Mouse (Mus musculus) mature B cell (primary cell): ENCODE measurements around the gene Sgms2.

Experiments used
- in situ Hi-C: fragments of 300-500 bp; cut with MboI; formaldehyde crosslinking; loops from 2 replicates; pipeline ENCODE4 v1.14.3; 2019

Gene Sgms2

GRCm38 (mm10) chr3:131485388-131485787 lies 5.8 kb downstream of the Sgms2 start:
- in situ Hi-C loops: no loop called here

GRCm38 (mm10) chr3:131483650-131484049 lies 7.6 kb downstream of the Sgms2 start:
- in situ Hi-C loops: no loop called here

DNA sequence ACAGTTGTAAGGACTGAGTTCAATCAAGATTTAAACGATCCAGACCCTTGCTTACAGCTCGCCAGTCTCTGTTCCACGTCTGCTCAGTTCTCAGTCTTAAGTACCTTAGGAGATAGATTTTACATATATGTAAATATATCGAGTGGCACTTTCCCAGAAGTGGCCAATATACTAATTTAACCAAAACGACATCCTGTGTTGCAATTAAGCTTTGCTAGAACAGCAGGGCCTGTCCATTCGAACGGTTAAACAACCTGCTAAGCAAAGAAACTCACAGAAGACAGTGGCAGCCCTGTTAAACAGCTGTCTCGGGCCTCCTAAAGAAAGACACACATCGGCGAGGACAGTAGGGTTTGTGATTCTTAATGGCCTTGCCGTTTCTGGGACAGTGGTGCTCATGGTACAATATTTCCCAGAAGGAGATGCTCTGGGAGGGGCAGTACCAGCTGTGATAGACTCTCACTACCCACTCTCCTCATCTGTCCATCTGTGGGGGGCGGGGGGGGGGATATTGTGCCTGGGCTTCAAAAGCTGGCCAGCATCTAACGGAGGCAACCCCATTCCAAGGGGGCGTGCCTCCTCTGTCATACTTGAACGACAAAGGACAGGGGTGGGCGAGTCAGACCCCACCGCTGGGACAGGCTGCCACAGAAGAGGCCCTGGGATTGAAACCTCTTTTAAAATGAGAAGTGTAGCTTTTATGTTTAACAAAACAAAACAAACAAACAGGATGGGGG lies 9.1 kb downstream of the Sgms2 start:
- in situ Hi-C loops: no loop called here

DNA sequence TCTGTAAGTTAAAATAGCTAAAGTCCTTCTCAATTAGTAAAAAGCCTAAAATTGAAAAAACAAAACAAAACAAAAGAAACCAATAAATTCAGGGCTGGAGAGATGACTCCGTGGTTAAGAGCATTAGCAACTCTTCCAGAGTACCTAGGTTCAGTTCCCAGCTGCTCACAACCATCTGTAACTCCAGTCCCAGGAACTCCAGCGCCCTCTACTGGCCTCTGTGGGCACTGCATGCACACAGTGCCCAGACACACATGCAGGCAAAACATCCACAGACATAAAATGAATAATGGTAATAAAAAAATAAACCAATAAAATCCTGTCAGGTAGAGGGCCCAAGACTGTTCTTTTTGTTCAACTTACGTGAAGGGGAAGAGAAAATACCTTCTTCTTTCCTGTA lies 10.6 kb downstream of the Sgms2 start:
- in situ Hi-C loops: no loop called here

- in situ Hi-C loops: no loop called here
Measured at GRCm38 (mm10) chr3:131479415-131479814, 11.8 kb downstream of the Sgms2 start.

DNA sequence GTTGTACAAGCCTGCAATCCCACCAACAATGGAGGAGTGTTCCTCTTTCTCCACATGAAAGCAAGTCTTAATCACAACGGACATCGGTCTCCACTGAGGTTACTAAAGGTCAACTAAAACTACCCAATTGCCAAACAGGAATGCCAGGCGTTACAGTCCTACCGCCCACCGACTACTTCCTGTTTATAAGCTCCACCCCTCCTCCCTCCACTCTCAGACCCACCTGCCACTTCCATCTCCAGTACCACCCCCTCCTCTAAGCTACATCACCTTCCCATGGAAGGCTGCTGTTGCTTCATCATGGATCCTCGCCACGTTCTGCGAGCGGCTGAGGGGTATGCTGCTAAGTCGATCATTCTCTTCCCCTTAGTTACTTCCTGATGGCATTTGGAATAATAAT lies 15.2 kb downstream of the Sgms2 start:
- in situ Hi-C loops: no loop called here

GRCm38 (mm10) chr3:131474526-131474925 lies 16.7 kb downstream of the Sgms2 start:
- in situ Hi-C loops: no loop called here

DNA sequence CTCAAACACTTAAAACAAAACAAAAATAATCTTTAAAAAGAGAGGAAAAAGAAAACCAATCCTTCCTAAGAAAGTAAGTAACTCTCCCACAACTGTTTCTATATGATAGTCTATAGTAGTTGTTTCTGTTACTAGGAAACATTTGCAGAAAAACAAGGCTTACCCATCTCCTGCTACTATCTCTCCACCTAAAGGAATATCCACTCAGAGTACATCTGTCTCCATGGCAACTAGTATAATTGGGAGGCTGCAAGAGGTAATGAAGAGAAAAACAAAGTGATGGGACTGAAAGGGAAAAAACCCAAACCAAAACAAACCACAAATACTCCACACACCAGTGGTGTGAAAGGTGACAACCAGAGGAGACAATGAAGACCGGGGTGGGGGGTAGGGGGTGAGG lies 17.7 kb downstream of the Sgms2 start:
- in situ Hi-C loops: no loop called here

- in situ Hi-C loops: no loop called here
Measured at GRCm38 (mm10) chr3:131471836-131472235, 19.4 kb downstream of the Sgms2 start.

DNA sequence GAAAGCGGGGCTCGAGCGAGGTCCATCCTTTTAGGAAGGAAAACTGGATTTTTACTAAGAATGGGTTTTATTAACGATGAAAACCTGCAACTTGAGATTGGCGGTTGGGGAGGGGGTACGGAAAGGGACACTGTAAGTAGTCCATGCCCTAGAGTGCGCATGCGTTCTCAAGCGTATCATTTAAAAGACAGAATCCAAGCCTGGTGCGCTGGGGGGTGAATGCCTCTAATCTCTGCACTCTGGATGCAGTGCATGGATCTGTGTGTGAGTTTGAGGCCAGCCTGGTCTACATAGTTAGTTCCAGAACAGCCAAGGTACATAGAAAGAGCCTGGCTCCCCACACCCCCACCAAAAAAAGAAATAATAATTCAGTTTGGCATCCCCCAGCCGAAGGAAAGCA lies 19.8 kb downstream of the Sgms2 start:
- in situ Hi-C loops: no loop called here

- in situ Hi-C loops: no loop called here
Measured at GRCm38 (mm10) chr3:131470837-131471236, 20.4 kb downstream of the Sgms2 start.

DNA sequence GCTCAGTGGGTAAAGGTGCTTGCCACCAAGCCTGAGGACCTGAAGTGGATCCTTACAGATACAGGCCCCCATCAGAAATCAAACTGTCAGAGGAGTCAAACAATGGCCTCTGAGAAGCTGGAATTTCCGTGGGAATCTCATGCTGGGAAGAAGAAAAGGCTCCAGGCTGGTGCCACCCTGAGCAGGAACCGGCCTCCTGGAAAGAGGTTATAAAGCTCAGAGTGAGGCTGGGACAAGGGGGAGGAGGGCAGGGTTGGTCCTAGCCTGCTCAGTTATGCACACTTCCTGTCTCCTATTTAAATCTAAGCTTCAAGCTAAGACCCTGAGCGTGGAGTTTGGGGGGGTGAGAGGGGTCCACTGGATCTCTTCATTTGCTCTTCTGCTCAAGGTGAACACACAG lies 21.6 kb downstream of the Sgms2 start:
- in situ Hi-C loops: no loop called here

DNA sequence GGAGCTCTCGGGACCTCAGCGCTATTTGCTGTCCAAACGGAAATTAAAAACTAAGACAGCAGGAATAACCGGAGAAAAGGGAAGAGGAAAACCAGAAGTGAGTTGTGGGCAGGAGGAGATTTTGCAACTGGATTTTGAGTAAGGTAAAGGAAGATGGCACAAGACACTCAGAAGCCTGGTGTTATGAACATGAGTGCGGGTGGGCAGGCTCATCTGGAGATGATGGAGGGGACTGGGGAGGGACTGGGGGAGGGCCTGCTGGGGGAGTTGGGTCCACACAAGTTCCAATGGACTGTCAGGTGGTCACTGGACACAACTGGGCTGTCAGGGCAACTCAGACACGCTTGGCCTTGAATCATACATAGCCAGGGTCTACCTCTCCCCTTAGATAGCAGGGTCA lies 24.8 kb downstream of the Sgms2 start:
- in situ Hi-C loops: no loop called here

DNA sequence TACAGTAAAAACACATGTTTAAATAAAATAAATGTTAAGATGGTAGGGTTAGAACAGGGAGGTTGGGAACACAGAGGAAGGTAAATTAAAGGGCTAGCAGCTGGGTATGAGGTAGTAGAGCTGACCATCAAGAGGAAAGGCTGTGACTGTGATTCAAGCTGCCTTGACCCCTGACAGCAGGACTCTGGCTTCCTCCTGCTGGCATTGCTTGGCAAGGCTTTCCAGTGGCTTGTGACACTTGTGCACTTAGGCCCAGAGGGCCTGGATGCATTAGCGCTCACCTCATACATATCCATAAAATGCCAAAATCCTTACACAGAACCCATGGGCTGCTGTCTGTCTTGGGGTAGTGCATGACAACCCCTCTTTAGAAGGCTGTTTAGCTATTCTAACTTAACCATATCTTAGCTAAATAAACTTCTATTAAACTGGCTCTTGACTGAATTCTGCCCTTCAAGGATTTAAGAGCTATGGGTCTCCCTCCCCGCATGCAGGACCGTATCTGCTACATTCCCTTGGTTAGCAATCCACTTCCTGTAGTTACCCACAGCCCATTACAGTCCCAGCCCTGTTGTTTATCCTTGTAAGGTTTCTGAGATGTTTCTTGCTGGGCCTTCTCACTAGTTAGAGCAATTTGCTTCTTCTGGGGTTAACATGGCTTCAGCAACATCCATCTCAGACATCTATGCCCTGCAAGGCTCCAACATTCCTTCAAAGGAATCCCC lies 25.5 kb downstream of the Sgms2 start:
- in situ Hi-C loops: no loop called here

- in situ Hi-C loops: no loop called here
Measured at GRCm38 (mm10) chr3:131372996-131373395, 118.2 kb downstream of the Sgms2 start.

GRCm38 (mm10) chr3:131368678-131369077 lies 122.5 kb downstream of the Sgms2 start:
- in situ Hi-C loops: no loop called here

DNA sequence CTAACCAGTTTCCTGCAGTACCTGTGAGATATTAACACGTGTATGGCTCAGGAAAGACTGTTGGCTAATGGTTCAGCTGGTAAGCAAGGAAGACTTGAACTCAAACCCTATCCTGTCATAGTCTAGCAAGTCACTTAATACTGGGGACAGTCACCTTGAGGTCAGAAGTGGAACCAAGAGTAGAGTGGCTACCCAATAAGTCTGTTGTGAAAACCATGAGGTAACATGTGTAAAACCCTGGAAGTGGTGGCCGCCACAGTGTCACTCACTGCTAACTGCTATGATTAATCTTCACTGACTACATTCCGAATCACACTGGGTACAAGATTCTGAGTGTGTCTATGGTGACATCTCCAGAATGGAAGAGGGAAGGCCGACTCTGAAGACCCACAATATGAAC lies 123.8 kb downstream of the Sgms2 start:
- in situ Hi-C loops: no loop called here

DNA sequence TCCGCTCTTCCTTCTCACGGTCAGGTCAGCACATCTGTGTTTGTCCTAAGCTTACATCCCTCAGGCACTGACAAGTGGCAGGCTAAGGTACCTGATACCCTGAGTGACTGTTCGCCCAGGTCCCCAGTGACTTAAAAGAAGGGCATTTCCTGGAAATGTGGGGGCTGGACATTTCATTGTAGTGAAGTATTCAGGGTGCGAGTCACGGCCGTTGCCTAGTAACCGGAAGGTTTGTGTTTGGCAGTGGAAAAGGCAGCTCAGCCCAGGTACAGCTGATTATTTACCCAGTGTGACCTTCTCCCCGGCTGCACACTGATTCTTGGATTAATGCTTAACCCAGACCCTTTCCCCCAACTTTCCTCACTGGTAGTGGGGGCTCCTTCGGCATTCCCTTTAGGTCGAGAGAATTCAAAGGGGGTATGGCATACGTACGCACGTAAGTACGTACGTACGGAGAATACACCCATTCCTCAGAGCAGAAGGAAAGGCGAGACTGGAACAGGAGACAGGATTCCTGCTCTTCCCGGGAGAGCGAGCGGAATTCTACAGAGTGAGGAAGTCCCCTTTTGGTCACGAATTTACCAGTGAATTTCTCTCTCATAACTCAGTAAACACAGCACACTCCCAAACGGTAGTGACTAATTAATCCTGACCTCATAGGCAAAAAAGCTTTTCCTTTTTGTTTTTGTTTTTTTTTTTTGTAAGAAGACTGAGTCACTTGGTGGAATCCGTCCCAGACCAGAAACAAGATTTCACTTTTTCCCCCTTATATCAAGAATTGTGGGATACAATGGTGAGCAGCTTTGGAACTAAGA lies 126.4 kb downstream of the Sgms2 start:
- in situ Hi-C loops: no loop called here

GRCm38 (mm10) chr3:131364194-131364593 lies 127.0 kb downstream of the Sgms2 start:
- in situ Hi-C loops: no loop called here

GRCm38 (mm10) chr3:131363602-131364001 lies 127.6 kb downstream of the Sgms2 start:
- in situ Hi-C loops: no loop called here

- in situ Hi-C loops: no loop called here
Measured at GRCm38 (mm10) chr3:131361960-131362359, 129.3 kb downstream of the Sgms2 start.

DNA sequence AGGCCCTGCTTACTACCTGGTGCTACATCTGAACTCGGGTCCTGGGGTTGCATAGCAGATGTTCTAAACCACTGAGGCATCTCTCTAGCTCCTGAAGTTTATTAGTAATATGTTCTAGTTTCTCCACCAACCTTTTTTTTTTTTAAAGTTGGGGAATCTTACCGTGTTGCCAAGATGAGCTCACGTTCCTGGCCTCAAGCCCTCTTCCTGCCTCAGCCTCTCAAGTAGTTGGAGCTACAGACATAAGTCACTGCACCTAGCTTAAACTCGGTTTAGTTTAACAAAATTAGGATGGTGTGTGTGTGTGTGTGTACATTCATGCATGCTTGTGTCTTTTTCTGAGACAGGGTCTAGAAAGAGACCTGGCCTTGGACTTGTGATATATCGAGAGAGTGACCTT lies 132.2 kb downstream of the Sgms2 start:
- in situ Hi-C loops: no loop called here

- in situ Hi-C loops: no loop called here
Measured at GRCm38 (mm10) chr3:131358205-131358604, 133.0 kb downstream of the Sgms2 start.
